Mouse (Mus musculus) E14TG2a.4 (cell line): ENCODE results near the gene Speg.

Experiments used
- H3K27me3 ChIP-seq: 2 replicates; pipeline ENCODE4 v1.6.1; 2014; ENCODE audit warnings: low read length, control low read depth; ENCODE audit not compliant: insufficient read depth
- H3K36me3 ChIP-seq: 2 replicates; pipeline ENCODE4 v1.6.1; 2014; ENCODE audit warnings: low read length, control low read depth; ENCODE audit not compliant: insufficient read depth
- H3K4me1 ChIP-seq: replicated peaks from 2 replicates; pipeline ENCODE4 v1.6.1; 2014; ENCODE audit warnings: low read depth, low read length, control low read depth
- H3K4me3 ChIP-seq: replicated peaks from 2 replicates; pipeline ENCODE4 v1.5.1; 2014; ENCODE audit warnings: mild to moderate bottlenecking, low read length
- H3K9me3 ChIP-seq: 2 replicates; pipeline ENCODE4 v1.6.1; 2014; ENCODE audit warnings: low read length, control low read depth
- CTCF ChIP-seq: conservative IDR thresholded peaks from 2 replicates; pipeline ENCODE4 v1.5.1; 2014; ENCODE audit warnings: low read length
- NANOG ChIP-seq: IDR thresholded peaks from 2 replicates; pipeline ENCODE4 v1.6.1; 2014; ENCODE audit warnings: borderline replicate concordance, low read length, mixed read lengths
- POU5F1 ChIP-seq: IDR thresholded peaks from 2 replicates; pipeline ENCODE4 v1.6.1; 2014; ENCODE audit warnings: low read length, borderline replicate concordance

Gene Speg

DNA sequence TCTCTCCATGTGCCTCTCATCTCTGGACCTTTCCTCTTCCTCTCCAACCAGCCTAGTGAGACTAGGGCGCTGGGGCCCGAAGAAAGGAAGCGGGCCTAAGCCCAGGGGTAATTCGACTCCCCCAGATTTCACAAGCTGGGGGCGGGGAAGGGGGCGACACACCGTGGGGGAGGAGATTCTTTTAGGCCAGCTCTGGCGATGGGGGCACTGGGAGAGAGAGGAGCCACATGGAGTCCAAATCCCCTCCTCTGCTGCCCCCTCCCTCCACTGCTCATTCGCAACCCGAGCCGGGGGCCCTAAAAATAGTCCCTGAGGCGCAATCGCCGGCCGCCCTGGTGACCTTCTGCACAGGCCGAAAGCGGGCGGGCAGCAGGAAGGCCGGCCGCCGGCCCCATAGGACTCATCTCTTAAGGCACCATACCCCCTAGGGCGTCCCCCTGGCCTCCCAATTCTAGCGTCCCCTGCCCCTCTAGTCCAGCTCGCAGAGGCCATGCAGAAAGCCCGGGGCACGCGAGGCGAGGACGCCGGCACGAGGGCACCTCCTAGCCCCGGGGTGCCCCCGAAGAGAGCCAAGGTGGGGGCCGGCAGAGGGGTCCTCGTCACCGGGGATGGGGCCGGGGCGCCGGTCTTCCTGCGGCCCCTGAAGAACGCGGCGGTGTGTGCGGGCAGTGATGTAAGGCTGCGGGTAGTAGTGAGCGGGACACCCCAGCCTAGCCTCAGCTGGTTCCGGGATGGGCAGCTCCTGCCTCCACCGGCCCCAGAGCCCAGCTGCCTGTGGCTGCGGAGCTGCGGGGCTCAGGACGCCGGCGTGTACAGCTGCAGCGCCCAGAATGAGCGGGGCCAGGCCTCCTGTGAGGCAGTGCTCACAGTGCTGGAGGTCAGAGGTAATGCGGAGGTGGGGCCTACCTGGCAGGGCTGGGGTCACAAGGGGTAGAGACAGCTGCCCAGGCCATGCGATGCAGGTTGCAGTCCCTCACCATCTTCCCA lies at the start of gene Speg:
TSS of gene Speg (plus strand) at position 348 of the 987 bp plus-strand sequence.
- Histone ChIP-seq H3K4me1 (peaks cover 31% of the 10 kb centered on the region), H3K36me3 (no peaks in the 10 kb centered on the region), H3K9me3 (no peaks in the 10 kb centered on the region), H3K27me3 (peaks cover 61% of the 10 kb centered on the region), H3K4me3 (peak within 1 kb of the TSS; percentile 77)
- no peak for TF ChIP-seq NANOG
- no peak for TF ChIP-seq POU5F1
- TF ChIP-seq CTCF: no peak

DNA sequence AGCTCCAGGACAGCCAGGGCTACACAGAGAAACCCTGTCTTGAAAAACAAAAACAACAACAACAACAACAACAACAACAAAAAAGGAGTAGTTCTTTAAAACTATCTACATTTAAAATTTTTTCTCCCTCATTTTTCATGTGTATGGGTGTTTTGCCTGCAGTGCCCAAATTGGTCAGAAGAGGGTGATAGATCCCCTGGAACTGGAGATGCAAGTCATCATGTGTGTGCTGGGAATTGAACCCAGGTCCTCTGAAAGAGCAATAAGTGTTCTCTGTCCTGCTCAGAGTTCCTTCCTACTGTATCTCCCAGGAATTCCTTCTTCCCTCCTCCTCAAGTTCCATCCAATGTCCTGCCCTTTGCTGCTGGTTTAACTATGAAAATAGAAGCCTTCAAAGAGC lies 47.6 kb upstream of the Speg start:
- H3K36me3 ChIP-seq: no peaks in the 10 kb centered on the region
- 0 out of 2 replicates have a peak, but pooled peaks cover 4% of the 10 kb centered on the region for H3K27me3 ChIP-seq
- H3K4me1 ChIP-seq: peaks cover 11% of the 10 kb centered on the region
- peak; percentile 28 for TF ChIP-seq CTCF
- TF ChIP-seq NANOG: no peak
- H3K4me3 ChIP-seq: no peak overlapping the region
- peaks cover 6% of the 10 kb centered on the region; the same call in 1 of the 2 replicates for H3K9me3 ChIP-seq

DNA sequence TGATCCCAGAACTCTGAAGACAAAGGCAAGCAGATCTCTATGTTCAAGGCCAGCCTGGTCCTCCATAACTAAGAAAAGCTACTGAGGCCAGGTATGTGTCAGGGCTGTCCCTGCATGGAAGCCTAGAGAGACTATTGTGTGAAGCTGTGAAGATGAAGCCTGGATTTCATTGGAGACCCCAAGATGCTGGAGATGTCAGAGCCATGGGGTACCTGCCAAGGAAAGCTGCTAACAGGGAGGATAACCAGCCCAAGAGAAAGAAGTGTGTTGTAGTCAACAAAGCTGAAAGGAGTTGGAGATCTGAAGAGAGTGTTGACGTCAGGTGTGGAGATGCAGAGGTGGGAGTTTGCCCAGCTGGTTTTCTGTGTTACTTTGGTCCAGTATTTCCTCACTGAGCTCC lies 43.8 kb upstream of the Speg start:
- no peak overlapping the region for H3K4me3 ChIP-seq
- H3K4me1 ChIP-seq: peaks cover 11% of the 10 kb centered on the region
- no peak for TF ChIP-seq POU5F1
- TF ChIP-seq NANOG: no peak
- TF ChIP-seq CTCF: no peak
- peaks cover 6% of the 10 kb centered on the region; the same call in 1 of the 2 replicates for H3K9me3 ChIP-seq
- no peaks in the 10 kb centered on the region for H3K27me3 ChIP-seq
- H3K36me3 ChIP-seq: no peaks in the 10 kb centered on the region

DNA sequence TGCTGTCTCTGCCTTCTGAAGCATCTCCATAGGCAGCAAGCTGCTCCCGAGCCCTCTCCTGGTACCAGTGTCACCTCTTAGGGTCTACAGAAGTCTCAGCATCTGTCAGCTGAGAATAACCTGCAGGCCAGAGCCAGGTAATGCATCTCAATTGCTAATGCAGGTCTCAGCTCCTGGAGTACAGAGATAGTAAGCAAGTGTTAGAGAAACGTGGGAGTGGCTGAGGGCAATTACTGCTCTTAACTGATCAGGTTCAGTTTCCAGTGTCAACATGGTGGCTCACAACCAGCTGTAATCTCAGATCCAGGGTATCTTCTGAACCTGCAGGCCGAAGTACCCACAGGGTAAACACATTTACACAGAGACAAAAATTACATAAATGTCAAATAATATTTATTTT lies 38.6 kb upstream of the Speg start:
- H3K27me3 ChIP-seq: peaks cover 4% of the 10 kb centered on the region; the same call in 1 of the 2 replicates
- no peaks in the 10 kb centered on the region for H3K9me3 ChIP-seq
- no peak overlapping the region for H3K4me3 ChIP-seq
- no peaks in the 10 kb centered on the region for H3K36me3 ChIP-seq
- peaks cover 8% of the 10 kb centered on the region; the same call in 1 of the 2 replicates for H3K4me1 ChIP-seq
- TF ChIP-seq CTCF (no peak), NANOG (no peak), POU5F1 (no peak)

DNA sequence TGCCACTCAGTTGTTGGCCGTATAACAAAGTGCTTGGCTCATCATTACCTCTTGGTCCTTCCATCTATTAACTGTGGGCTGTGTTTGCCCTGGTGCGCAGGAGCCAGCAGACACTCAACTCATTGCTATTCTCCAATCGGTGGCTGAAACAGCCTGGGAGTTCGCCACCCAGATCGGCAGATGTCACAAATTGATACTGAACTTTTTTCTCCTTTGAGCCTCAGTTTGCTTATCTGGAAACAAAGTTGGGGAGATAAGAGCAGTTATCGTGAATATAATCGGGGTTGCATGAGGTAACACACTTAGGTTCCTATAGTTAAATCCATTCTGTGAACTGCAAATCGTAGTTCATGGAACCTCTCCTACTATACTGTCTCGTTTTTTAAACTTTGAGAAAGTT lies 38.0 kb upstream of the Speg start:
- no peaks in the 10 kb centered on the region for H3K36me3 ChIP-seq
- peaks cover 4% of the 10 kb centered on the region; the same call in 1 of the 2 replicates for H3K27me3 ChIP-seq
- H3K4me1 ChIP-seq: peaks cover 8% of the 10 kb centered on the region; the same call in 1 of the 2 replicates
- no peaks in the 10 kb centered on the region for H3K9me3 ChIP-seq
- H3K4me3 ChIP-seq: no peak overlapping the region
- TF ChIP-seq POU5F1: no peak
- TF ChIP-seq NANOG: no peak
- no peak for TF ChIP-seq CTCF

DNA sequence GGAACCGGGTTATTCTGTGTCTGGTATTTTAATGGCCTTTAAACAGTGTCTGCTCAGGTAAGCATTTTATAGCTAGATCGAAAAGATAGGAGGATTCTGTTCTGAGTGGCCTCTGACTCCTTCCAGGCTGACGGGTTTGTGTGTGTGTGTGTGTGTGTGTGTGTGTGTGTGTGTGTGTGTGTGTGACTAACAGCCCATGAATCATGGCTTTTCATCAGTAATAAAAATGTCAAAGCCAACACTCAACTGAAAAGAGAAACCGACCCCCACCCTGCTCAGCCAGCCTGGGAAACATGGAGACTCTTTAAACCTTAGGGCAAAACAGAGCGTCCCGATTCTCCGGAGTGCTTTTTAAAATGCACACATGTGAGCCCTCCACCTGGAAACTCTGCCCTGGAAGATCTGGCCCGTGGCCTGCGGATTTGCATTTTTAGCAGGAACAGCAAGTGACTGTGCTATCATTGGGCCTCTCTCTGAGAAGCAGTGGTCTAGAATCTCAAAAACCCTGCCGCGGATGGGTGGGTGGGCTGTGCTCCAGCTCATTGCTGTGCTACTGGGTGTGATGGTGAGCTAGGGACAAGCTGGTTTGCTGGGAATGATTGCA lies 36.9 kb upstream of the Speg start:
- H3K9me3 ChIP-seq: no peaks in the 10 kb centered on the region
- H3K36me3 ChIP-seq: no peaks in the 10 kb centered on the region
- H3K4me3 ChIP-seq: no peak overlapping the region
- TF ChIP-seq POU5F1 (no peak), NANOG (no peak), CTCF (no peak)
- peaks cover 17% of the 10 kb centered on the region for H3K4me1 ChIP-seq
- peaks cover 4% of the 10 kb centered on the region; the same call in 1 of the 2 replicates for H3K27me3 ChIP-seq

DNA sequence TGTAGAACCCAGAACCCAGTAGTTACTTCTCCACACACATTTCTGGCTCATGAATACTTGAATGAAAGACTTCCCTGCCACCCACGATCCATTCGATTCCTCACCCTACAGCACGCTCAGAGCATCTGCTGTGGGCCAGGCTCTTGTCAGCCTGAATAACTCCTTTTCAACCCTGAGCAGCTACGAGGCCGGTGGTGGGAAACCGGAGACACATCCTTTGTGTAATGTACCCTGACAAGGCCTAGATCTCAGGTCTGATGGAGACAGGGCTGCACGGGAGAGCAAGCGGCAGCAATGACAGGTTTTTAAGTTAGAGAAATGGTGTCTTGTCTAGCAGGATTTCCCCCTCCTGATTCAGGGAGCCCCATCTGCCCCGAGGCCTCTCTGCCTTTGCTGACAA lies 35.8 kb upstream of the Speg start:
- Histone ChIP-seq H3K9me3 (no peaks in the 10 kb centered on the region), H3K4me1 (peaks cover 28% of the 10 kb centered on the region), H3K27me3 (peaks cover 4% of the 10 kb centered on the region; the same call in 1 of the 2 replicates), H3K4me3 (no peak overlapping the region), H3K36me3 (no peaks in the 10 kb centered on the region)
- no peak for TF ChIP-seq CTCF
- TF ChIP-seq NANOG: no peak
- TF ChIP-seq POU5F1: no peak

DNA sequence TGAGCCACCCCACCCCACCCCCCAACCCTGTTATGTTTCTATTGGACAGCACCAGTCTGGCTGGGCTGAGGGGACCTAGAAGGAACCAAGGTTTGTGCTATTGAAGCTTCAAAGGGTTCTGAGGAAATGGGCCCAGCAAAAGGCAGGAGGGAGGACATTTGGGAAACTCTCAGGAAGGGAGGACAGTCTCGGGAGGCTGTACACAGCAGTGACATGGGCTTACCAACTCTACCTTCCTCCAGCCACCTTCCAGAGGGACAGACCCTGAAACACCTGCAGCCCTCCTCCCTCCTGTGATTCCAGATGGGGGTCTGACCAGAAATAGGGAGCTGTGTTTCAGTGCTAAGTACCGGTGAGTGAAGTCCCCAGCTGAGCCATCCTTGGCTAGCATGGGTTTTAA lies 34.6 kb upstream of the Speg start:
- TF ChIP-seq NANOG (no peak), CTCF (no peak), POU5F1 (no peak)
- Histone ChIP-seq H3K27me3 (peaks cover 4% of the 10 kb centered on the region; the same call in 1 of the 2 replicates), H3K9me3 (no peaks in the 10 kb centered on the region), H3K36me3 (no peaks in the 10 kb centered on the region), H3K4me1 (peaks cover 40% of the 10 kb centered on the region), H3K4me3 (no peak overlapping the region)

DNA sequence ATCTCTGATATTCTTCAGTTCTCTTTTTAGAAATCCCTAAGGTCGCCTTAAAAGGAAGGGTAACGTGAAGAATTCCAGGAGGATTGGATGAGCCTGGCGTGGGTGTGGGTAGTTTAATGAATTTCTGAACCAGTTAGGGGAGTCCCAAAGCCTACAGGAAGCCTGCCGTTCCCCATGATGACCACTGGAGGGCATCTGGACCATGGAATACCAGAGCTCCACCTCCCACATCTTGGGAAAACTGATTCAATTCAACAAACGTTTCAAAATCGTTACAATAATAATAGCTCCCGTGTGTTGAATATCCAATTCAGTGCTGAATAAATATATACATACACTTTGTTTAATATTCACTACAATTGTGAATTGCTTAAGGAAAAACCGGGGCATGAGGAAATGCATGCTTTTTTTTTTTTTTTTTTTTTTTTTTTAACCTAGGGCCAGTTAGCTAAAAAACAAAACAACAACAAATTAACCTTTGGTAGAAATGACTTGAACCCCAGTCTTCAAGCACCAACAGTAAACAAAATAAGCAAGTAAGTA lies 32.2 kb upstream of the Speg start:
- no peaks in the 10 kb centered on the region for H3K9me3 ChIP-seq
- H3K27me3 ChIP-seq: peaks cover 10% of the 10 kb centered on the region
- H3K4me1 ChIP-seq: peaks cover 54% of the 10 kb centered on the region
- H3K36me3 ChIP-seq: no peaks in the 10 kb centered on the region
- TF ChIP-seq CTCF: peak; percentile 85
- TF ChIP-seq NANOG: no peak
- no peak overlapping the region for H3K4me3 ChIP-seq
